Mouse (Mus musculus): ENCODE data around the gene Snx20.
"Not testable (repeated sequence)": the region's sequence is repeated elsewhere in the genome, so short reads cannot be mapped to it uniquely, and the experiment has no call there.

Snx20 gene

GRCm38 (mm10) chr8:88635474-88636397, at the start of gene Snx20:
Snx20 (minus strand) TSS chr8:88636128.
- in situ Hi-C loops (cut with MboI; ENCODE audit: unreplicated experiment in 2 of 2): loop anchor here in 1 of 2 experiments (10.0 kb wide), 1 partner anchor 381 kb away; no protein-coding TSS in a partner anchor

GRCm38 (mm10) chr8:88683656-88684289, 47.8 kb upstream of the Snx20 start:
- in situ Hi-C loops (cut with MboI; ENCODE audit: unreplicated experiment in 2 of 2): no loop called here

GRCm38 (mm10) chr8:88681046-88681445, 45.1 kb upstream of the Snx20 start:
- in situ Hi-C loops (cut with MboI; ENCODE audit: unreplicated experiment in 2 of 2): no loop called here

GRCm38 (mm10) chr8:88680566-88680965, 44.6 kb upstream of the Snx20 start:
- in situ Hi-C loops (cut with MboI; ENCODE audit: unreplicated experiment in 2 of 2): no loop called here

GRCm38 (mm10) chr8:88677071-88677470, 41.1 kb upstream of the Snx20 start:
- in situ Hi-C loops (cut with MboI; ENCODE audit: unreplicated experiment in 2 of 2): no loop called here

GRCm38 (mm10) chr8:88675372-88676165, 39.6 kb upstream of the Snx20 start:
- in situ Hi-C loops (cut with MboI; ENCODE audit: unreplicated experiment in 2 of 2): no loop called here

- in situ Hi-C loops (cut with MboI; ENCODE audit: unreplicated experiment in 2 of 2): no loop called here
Measured at GRCm38 (mm10) chr8:88673859-88674258, 37.9 kb upstream of the Snx20 start.

GRCm38 (mm10) chr8:88671575-88671974, 35.6 kb upstream of the Snx20 start:
- in situ Hi-C loops (cut with MboI; ENCODE audit: unreplicated experiment in 2 of 2): no loop called here

GRCm38 (mm10) chr8:88670782-88671181, 34.9 kb upstream of the Snx20 start:
- in situ Hi-C loops (cut with MboI; ENCODE audit: unreplicated experiment in 2 of 2): no loop called here

- in situ Hi-C loops (cut with MboI; ENCODE audit: unreplicated experiment in 2 of 2): no loop called here
Measured at GRCm38 (mm10) chr8:88668400-88669086, 32.6 kb upstream of the Snx20 start.

GRCm38 (mm10) chr8:88666435-88666834, 30.5 kb upstream of the Snx20 start:
- in situ Hi-C loops (cut with MboI; ENCODE audit: unreplicated experiment in 2 of 2): no loop called here

GRCm38 (mm10) chr8:88664947-88665346, 29.0 kb upstream of the Snx20 start:
- in situ Hi-C loops (cut with MboI; ENCODE audit: unreplicated experiment in 2 of 2): no loop called here

- in situ Hi-C loops (cut with MboI; ENCODE audit: unreplicated experiment in 2 of 2): no loop called here
Measured at GRCm38 (mm10) chr8:88664121-88664520, 28.2 kb upstream of the Snx20 start.

GRCm38 (mm10) chr8:88662401-88662821, 26.5 kb upstream of the Snx20 start:
- in situ Hi-C loops (cut with MboI; ENCODE audit: unreplicated experiment in 2 of 2): no loop called here

- in situ Hi-C loops (cut with MboI; ENCODE audit: unreplicated experiment in 2 of 2): no loop called here
Measured at GRCm38 (mm10) chr8:88659873-88660272, 23.9 kb upstream of the Snx20 start.

GRCm38 (mm10) chr8:88655334-88655733, 19.4 kb upstream of the Snx20 start:
- in situ Hi-C loops (cut with MboI; ENCODE audit: unreplicated experiment in 2 of 2): no loop called here

GRCm38 (mm10) chr8:88651122-88651521, 15.2 kb upstream of the Snx20 start:
- in situ Hi-C loops (cut with MboI; ENCODE audit: unreplicated experiment in 2 of 2): not testable (repeated sequence)

GRCm38 (mm10) chr8:88650016-88650708, 14.2 kb upstream of the Snx20 start:
- in situ Hi-C loops (cut with MboI; ENCODE audit: unreplicated experiment in 2 of 2): no loop called here

GRCm38 (mm10) chr8:88648322-88648721, 12.4 kb upstream of the Snx20 start:
- in situ Hi-C loops (cut with MboI; ENCODE audit: unreplicated experiment in 2 of 2): no loop called here

Measured in v-Abl transformed pro-B cells (cell line).